Mouse (Mus musculus) ES-E14 (cell line): ENCODE measurements at regions not wholly inside any gene's neighbourhood (a gene's known extent, or its start where the extent isn't known, plus 50 kb on each side); places are given as distances from the start of the nearest gene placed in this dataset.

ENCODE experiments used
- CHD2 ChIP-seq: IDR thresholded peaks from 2 replicates; pipeline ENCODE4 v1.6.1; 2014; ENCODE audit warnings: mild to moderate bottlenecking, low read depth, low read length, inconsistent platforms
- HCFC1 ChIP-seq: IDR thresholded peaks from 2 replicates; pipeline ENCODE4 v1.6.1; 2012; ENCODE audit warnings: low read length, inconsistent platforms, borderline replicate concordance; ENCODE audit not compliant: insufficient read depth
- MAFK ChIP-seq: IDR thresholded peaks from 2 replicates; pipeline ENCODE4 v1.6.1; 2014; ENCODE audit warnings: mild to moderate bottlenecking, low read depth, low read length, inconsistent platforms; ENCODE audit not compliant: insufficient read depth
- ZC3H11A ChIP-seq: IDR thresholded peaks from 2 replicates; pipeline ENCODE4 v1.6.1; 2012; ENCODE audit warnings: low read depth, mild to moderate bottlenecking, inconsistent platforms, low read length, borderline replicate concordance
- ZNF384 ChIP-seq: IDR thresholded peaks from 2 replicates; pipeline ENCODE4 v1.6.1; 2012; ENCODE audit warnings: low read depth, low read length, inconsistent platforms

DNA sequence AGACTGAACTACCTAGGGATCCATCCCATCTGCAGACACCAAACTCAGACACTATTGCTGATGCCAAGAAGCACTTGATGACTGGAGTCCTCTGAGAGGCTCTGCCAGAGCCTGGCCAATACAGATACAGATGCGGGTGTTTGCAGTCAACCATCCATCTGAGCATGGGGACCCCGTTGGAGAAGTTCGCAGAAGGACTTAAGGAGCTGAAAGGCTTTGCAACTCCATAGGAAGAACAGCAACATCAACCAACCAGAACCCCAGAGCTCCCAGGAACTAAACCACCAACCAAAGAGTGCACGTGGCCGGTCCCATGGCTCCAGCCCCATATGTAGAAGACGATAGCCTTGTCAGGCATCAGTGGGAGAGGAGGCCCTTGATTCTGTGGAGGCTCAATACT is 1121.9 kb upstream of the Adgrl2 start:
- no peak for TF ChIP-seq HCFC1
- no peak for TF ChIP-seq ZNF384
- TF ChIP-seq MAFK: no peak
- TF ChIP-seq ZC3H11A: no peak
- no peak for TF ChIP-seq CHD2
